Mouse (Mus musculus) testis, adult 2 months (tissue): ENCODE data around the gene Ncf1.

Experiments
- CTCF ChIP-seq: fragments of 200-500 bp; IDR thresholded peaks from 2 replicates; pipeline ENCODE4 v1.5.1; 2012; ENCODE audit warnings: low read depth, mild to moderate bottlenecking, inconsistent platforms, low read length, moderate library complexity; ENCODE audit not compliant: control insufficient read depth, insufficient read depth, insufficient replicate concordance
- POLR2A ChIP-seq: fragments of 200-500 bp; IDR thresholded peaks from 2 replicates; pipeline ENCODE4 v1.6.1; 2012; ENCODE audit warnings: low read depth, mild to moderate bottlenecking, inconsistent platforms, low read length, moderate library complexity; ENCODE audit not compliant: control insufficient read depth

DNA sequence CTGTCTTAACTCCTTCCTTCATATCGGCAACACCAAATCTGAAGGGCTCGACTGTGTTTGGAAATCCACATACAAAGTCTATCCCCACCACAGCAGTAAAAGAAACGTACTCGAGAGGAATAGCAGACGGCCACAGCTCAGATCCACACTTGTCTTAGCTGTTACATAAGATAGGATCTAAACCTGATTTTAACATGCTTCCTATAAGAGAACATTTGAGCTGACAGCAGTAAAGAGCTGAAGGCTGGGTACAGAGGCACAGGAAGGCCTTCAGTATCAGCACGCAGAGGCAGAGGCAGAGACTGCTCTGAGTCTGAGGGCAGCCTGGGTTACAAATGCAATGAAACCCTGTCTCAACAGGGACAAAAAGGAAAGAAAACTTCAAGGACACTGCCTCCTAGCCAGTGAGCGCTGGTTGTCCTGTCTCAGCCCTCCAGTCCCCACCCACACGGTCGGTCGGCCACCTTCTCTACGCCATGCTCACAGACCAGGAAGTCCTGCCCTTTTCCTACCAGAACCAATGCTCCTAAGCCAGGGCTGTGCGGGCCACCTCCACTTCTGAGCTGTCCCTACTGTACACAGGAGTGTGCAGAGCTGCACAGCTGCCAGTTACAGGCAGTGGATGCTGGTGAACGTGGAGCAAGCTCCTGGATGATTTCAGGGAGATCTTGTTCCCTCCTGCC lies 28.1 kb upstream of the Ncf1 start:
- TF ChIP-seq POLR2A (no peak), CTCF (no peak)
